Mouse (Mus musculus): Measurements from ENCODE around the gene Slc22a5. TPM values are rescaled to one million over a fixed set of nuclear protein-coding genes. Genes with fewer than 3 reads are reported as not detected.

The Slc22a5 gene
- polyA plus RNA-seq, 1 experiment: 29.0 TPM

DNA sequence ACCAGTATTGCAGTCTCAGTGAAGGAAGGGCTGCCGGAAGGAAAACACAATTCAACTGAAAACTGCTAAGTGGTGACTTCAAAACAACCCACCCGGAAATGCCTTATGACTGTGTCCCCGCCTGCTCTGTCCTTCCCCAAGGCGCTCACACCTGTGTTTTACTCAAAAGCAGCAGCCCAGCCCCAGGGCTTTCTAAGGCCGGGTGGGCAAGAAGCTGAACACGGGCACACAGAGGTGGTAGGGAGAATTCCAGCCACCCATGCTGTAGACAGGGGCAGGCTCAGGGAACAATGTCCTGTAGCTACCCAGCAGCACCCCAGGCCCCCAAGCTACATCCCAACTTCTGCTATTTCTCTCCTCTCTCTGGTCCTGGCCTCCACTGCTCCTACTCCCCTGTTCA is 45.8 kb downstream of the Slc22a5 start:
- no peak for DNase-seq (ENCODE audit: low read depth, low spot score)

DNA sequence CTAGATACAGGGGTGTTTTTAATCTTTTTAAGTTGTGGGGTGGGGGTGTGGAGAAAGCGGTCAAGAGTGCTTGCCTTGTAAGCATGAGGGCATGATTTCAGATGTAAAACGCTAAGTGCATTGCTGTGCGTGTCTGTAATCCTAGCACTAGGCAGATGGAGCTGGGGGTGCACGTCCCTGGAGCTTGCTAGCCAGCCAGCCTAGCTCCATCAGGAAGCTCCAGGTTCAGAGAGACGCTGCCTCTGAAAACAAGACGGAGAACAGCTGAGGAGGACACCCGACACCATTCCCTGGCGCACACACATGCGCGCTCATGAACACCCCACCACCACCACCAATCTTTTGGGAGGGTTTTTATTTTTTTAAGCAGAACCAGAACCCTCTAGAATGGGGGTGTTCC is 48.4 kb downstream of the Slc22a5 start:
- DNase-seq (ENCODE audit: low read depth, low spot score): no peak
- WGBS: 88% methylated on average over 10 of the region's 10 CpGs

More for the DNA sequence above, 45.8 kb downstream of the Slc22a5 start:
- WGBS: 36% methylated on average over 6 of the region's 6 CpGs

DNA sequence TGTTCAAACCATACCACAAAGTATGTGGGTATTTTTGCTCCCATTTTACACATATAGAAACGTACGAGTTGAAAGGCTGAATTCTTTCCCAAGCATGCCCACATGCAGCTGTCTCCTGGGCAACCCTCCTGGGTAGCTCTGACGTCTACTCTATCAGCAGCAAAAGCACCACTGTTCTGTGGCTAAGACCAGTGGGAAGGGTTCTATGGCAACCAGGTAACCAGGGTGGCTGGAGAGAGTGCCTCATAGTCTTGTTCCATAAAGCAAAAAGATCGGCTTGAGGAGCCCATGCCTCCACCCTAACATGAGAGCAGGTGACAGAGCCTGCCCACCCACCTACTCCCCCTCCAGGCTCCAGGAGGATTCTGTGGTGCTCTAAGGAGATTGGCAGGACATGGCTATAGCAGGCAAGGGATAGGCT is 49.3 kb downstream of the Slc22a5 start:
- WGBS: 53% methylated on average over 4 of the region's 4 CpGs
- no peak for DNase-seq (ENCODE audit: low read depth, low spot score)

DNA sequence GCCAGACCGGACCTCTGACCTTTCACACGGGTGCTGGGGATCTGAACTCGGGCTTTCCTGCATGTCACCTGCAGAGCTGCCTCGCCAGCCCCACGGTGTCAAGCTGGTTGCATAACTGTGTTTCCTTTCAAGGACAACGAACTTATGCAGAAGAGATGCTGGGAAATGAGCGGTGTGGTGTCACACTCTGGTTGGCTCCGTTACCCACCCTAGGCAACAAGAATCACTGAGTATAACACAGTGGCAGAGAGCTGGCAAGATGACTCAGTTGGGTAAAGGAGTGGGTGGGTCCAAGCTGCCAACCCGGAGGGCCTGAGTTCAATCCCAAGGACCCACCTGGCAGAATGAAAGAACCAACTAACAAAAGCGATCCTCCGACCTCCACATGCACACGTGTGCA is 49.9 kb downstream of the Slc22a5 start:
- 65% methylated on average over 12 of the region's 12 CpGs for WGBS
- DNase-seq (ENCODE audit: low read depth, low spot score): no peak

DNA sequence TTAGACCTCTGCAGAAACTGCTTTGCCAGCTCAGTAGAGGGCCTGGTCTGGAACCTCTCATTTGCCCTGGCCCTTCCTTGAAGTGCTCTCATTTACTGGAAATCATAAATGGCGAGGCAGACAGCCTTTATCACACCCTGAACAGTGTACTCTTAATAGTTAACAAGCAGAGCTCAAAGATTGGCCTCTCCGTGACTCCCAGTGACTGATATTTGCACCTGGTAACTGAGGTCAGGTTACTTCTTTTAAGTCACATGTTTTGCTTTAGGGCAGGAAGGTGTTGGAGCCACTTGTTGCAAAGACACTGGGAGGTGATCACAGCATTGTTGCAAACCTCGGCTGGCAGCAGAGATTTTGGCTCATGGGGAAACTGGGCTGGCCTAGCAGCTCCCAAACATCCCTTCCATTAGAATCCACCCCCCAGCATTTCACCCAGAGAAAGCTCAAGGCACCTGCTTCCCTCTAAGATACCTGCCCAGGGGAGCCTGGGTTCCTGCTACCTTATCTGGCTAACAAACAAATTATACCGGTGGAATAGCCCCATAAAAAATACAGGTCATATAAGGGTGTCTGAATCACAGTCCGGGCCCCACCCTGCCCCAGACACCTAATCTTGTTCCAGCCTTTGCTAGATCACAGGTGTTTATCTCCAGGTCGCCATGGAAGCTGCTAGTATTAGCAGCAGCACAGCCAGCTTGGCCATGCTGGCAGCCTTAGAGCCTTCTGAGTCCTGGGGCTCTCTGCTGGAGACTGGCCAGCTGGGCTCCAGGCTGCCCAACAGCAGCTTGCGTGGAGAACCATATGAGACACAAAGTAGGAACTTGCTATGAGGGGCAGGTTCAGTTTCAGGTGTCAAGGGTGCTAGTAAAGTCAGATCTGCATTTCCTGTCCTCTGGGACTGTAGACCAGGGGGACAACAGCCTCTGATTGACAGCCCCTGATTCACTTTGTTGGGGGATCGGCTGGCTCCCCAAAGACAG is 51.5 kb downstream of the Slc22a5 start:
- 31% methylated on average over 8 of the region's 8 CpGs for WGBS
- DNase-seq (ENCODE audit: low read depth, low spot score): peak; percentile 85

DNA sequence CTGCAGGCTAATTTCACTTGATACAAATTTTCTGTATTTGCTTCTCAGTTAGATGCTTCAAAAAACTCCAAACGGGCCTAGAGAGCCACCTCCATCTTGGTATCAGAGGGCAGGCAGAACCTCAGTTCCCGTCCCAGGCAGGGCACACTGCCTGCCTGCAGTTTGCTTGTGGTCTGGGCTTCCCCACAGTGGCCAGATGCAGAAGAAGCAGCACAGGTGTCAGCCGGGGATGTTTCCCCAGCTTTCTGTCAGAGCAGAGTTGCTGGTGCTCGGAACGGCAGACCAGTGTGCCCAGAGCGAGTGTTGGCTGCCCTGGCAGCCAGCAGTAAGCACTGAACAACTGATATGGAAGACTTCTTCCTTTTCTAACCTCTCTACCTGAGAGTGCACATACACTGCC is 52.3 kb downstream of the Slc22a5 start:
- WGBS: 45% methylated on average over 6 of the region's 6 CpGs
- no peak for DNase-seq (ENCODE audit: low read depth, low spot score)

DNA sequence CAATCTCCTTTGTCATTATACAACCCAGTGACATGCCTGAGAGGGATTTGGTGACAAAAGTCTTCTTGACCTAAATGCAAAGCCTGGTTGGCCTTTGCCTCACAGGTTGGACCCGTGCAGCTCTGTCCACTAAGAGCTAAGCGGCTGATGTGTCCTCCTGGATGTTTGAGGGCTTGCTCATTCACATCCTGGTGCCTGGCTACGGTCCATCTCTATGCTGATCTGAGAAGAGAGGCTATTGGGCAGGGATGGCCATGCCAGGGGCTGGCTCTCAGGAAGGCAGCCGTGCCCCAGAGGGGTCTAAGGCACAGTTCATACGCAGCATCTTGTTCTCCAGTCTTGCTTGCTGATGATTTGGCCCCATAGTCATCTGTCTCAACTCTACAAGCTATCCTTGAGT is 53.7 kb downstream of the Slc22a5 start:
- DNase-seq (ENCODE audit: low read depth, low spot score): no peak
- 82% methylated on average over 5 of the region's 5 CpGs for WGBS

DNA sequence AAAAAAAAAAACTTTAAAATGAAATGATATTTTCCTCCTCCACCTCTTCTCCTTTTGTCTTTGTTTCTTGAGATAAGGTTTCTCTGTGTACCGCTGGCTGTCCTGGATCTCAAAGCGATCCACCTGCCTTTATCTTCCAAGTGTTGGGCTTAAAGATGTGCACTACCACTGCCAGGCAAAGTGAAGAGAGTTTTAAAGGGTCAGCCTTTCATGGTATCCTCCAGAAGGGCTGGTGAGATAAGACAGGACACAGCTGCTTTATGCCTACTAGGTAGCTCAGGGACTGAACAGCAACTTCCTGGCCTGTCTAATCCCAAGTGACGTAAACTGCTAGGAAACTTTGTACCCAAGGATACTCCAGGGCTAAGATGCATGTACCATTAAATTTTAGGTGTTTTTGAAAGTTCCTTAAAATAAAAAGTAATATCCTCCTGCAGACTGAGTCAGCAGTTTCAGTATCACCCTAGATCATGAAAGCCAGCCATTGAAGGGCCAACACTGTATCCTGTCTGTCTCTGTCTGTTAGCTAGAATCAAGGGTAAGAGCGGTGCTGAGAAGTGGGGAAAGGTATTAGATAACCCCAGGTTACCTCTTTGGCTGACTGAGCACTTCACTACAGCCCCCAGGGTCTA is 56.0 kb downstream of the Slc22a5 start:
- no peak for DNase-seq (ENCODE audit: low read depth, low spot score)

DNA sequence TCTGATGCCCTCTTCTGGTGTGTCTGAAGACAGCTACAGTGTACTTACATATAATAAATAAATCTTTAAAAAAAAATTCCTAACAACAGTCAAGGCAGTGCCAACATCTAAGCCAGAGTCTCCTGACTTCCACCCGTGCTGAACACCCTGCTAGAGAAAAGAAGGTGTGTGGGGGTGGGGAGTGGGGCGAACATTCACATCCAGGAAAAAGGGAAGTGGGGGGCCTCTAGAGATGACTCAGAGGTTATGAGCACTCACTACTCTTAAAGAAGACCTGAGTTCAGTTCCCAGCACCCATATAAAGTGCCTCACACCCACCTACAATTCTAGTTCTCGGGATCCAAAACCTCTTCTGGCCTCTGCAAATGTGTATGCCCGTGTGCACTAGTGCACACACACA is 66.1 kb downstream of the Slc22a5 start:
- 90% methylated on average over 4 of the region's 4 CpGs for WGBS
- no peak for DNase-seq (ENCODE audit: low read depth, low spot score)

More for the DNA sequence above, 56.0 kb downstream of the Slc22a5 start:
- WGBS: 84% methylated on average over 4 of the region's 4 CpGs

DNA sequence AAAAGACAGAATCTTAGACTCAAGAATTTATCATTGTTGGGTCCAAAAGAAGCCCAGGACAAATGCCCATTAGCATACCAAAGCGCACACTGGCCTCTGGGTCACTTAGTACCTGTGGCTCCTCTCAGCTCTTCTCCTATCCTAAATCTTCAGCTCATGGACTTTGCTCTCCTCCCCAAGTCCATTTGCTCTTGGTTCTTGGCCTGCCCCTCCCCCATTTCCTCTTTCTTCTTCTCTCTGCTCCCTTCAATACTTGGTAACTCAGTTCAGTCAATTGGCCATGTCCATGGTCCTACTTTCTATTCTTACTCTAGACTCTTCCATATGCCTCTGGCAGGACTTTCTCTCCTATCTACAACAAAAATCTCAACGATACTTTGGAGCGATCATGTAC is 69.5 kb downstream of the Slc22a5 start:
- DNase-seq (ENCODE audit: low read depth, low spot score): no peak
- WGBS: 90% methylated on average over 3 of the region's 3 CpGs

DNA sequence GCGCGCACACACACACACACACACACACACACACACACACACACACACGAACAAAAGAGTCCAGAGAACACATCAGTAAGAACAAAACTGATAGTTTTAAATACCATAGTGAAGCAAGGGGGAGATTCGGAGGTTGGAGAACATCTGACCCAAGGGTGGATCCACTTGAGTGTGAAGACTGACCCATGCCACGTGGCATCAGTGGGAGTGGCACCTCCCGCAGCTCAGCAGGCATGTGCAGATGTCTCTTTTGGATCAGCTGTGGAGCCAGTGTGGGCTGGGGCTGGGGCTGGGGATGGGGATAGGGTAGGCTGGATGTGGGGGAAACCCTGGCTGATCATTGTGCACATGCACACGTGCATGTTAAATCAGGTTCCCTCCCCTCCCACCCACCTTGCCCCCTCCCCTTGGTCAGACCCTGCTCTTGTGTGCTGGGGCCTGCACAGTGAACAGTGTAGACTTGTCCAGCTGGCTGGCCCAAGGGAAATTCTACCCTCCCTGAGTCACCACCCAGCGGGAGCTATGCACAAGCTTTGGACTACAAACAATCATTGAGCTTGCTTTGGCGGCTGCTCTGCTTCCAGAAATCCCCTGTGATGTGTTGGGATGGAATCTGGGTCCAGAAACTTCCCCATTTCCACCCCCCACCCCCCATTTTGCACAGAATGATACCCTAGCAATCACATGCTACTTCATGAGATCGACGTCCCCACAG is 70.1 kb downstream of the Slc22a5 start:
- no peak for DNase-seq (ENCODE audit: low read depth, low spot score)
- WGBS: 73% methylated on average over 11 of the region's 11 CpGs

DNA sequence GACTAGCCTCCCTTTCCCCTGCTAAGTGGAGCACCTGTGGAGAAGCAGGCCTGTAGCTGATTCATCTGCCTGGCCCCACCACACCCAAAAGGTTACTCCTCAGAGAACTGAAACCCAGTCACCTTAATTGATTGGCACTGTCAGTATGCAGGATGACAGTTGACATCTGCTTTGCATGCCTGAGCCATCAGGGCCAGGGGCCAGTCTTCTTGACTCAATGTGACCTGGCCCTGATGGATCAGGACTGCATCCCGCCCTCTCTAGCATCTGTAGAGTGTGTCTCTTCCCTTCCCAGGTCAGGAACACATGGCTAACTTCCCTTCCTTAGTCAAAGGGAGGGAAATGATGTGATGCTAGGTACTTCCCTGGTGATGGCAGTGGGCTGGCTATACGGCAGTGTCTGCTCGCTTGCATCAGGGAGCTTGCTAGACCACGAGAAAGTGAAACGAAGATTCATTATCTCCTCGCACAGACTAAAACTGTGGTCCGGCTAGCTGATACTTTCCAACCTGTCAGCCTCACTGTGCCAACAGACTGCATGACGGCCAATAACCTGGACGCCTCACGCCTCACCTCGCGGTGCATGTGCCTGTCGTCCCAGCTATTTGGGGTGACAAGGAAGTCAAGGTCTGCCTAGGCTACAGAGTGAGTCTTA is 70.8 kb downstream of the Slc22a5 start:
- DNase-seq (ENCODE audit: low read depth, low spot score): no peak
- WGBS: 88% methylated on average over 13 of the region's 13 CpGs

DNA sequence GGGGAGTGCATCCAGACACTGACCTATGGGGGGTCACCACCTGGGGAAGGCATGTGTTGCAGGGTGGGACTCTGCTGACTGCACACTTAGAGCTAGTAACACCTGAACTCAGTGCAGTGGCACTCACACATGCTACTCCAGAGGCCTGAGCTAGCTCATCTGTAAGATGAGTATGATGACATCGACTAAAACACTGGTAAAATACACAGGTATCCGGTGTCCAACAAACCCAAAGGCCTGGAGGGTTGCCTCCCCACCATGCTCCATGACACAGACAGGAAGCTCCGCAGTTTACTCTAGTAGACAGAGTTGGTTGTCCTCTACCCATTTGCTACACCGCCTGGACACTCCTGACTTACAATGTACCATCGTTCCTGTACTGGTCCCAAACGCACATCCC is 71.9 kb downstream of the Slc22a5 start:
- WGBS: 96% methylated on average over 6 of the region's 6 CpGs
- no peak for DNase-seq (ENCODE audit: low read depth, low spot score)

DNA sequence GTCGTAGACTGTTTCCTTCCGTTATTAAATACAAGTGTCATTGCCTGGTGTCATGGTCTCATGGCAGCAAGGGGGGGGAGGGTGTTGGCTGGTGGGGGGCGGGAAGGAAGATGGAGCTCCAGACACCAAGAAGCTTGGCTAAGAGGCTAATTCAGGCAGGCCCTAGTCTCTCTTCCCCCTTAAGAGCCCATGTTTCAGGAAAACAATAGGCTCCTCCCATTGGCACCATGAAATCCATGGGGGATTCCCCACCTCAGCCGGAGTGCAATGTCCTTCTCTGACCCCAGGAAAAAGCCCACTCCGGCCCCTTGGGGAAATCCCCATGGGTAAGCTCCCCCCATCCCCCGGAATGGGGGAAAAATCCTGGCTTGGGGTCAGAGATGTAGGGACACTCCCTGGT is 72.7 kb downstream of the Slc22a5 start:
- DNase-seq (ENCODE audit: low read depth, low spot score): no peak
- WGBS: 43% methylated on average over 6 of the region's 6 CpGs

DNA sequence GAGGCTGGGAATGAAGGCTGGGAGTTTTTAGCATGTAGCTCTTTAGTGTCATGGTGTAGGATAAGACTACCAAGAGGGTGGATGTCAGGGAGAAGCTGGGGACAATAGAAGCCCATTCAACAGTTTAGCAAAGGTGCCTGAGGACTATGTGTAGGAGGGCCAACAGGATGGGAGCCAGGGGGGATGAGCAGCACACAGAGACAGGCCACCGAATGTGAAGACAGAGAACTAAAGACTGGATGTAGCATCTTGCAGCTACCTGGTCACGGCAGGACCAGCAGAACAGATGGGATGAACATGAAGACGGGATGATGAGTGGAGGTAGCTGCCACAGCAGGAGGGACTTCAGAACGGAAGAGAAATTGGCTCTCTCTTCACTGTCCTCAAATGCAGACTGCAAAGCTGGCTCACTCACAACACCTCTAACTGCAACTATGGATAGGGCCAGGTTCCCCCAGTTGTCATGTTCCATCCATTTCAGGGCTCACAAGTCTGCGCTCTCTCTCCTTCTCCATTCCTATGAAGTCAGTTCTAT is 74.6 kb downstream of the Slc22a5 start:
- DNase-seq (ENCODE audit: low read depth, low spot score): no peak
- 96% methylated on average over 5 of the region's 5 CpGs for WGBS

DNA sequence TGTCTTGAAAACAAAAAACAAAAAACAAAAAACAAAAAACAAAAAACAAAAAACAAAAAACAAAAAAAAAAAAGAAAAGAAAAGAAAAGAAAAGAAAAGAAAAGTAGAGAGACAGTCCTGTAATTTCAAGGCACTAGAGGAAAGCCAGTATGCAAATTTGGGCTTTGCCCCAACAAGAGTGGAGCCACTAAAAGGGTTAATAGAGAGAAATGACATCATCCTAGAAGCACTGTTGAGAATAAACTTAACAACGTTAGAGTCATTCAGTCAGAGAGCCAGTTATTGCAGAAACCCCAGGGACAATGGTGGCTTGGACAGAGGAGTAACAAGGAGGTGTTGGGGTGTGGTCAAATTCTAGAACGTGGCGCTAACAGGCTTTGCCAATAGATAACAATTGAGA is 76.7 kb downstream of the Slc22a5 start:
- DNase-seq (ENCODE audit: low read depth, low spot score): no peak
- WGBS: 36% methylated on average over 3 of the region's 3 CpGs
